Mouse (Mus musculus) layer of hippocampus, postnatal 10 days (tissue): Measurements from ENCODE around the gene Rangap1. TPM values are rescaled to one million over a fixed set of nuclear protein-coding genes. Genes with fewer than 3 reads are reported as not detected.

Experiments used
- DNase-seq, 2 experiments: peaks; one replicate each; pipeline ENCODE4 v3.0.0; 2021; ENCODE audit warnings: low spot score in 2 of 2
- total RNA-seq, 2 experiments: library from RNA; stranded (reverse); gene quantifications; 2 replicates each; pipeline ENCODE4 v1.2.3; 2021

Rangap1 gene
- total RNA-seq, 2 experiments from 2014 or later = 189 to 201 TPM

GRCm38 (mm10) chr15:81698532-81698931 is 46.8 kb downstream of the Rangap1 start:
- DNase-seq = no peak

GRCm38 (mm10) chr15:81697847-81698246 is 47.5 kb downstream of the Rangap1 start:
- peak in 1 of 2 experiments; percentile 36 for DNase-seq

- peak; percentile 48 to 69 for DNase-seq
These were observed 48.2 kb downstream of the Rangap1 start, which contains the start of gene Chadl for GRCm38 (mm10) chr15:81697175-81697574. Chadl (minus strand) TSS chr15:81697287.

GRCm38 (mm10) chr15:81694891-81695290 is 50.4 kb downstream of the Rangap1 start:
- DNase-seq = peak in 1 of 2 experiments; percentile 24

GRCm38 (mm10) chr15:81693967-81694881 is 51.1 kb downstream of the Rangap1 start:
- peak; percentile 83 to 88 for DNase-seq

GRCm38 (mm10) chr15:81693366-81693966 is 51.9 kb downstream of the Rangap1 start:
- peak in 1 of 2 experiments; percentile 24 for DNase-seq

- no peak for DNase-seq
These were observed 65.0 kb downstream of the Rangap1 start for GRCm38 (mm10) chr15:81680301-81680805.

GRCm38 (mm10) chr15:81676637-81677036 is 68.7 kb downstream of the Rangap1 start:
- no peak for DNase-seq

GRCm38 (mm10) chr15:81670231-81670640 is 75.1 kb downstream of the Rangap1 start:
- peak; percentile 56 to 58 for DNase-seq

GRCm38 (mm10) chr15:81666957-81667356 is 78.4 kb downstream of the Rangap1 start:
- DNase-seq = no peak

- peak; percentile 89 to 92 for DNase-seq
These were observed 81.4 kb downstream of the Rangap1 start, which contains the start of gene L3mbtl2 for GRCm38 (mm10) chr15:81663697-81664561. L3mbtl2 (plus strand) TSS chr15:81663889.

- no peak for DNase-seq
These were observed 82.0 kb downstream of the Rangap1 start for GRCm38 (mm10) chr15:81663281-81663680.

- no peak for DNase-seq
These were observed 83.6 kb downstream of the Rangap1 start for GRCm38 (mm10) chr15:81661701-81662100.

Other genes starting within 250 kb of the Rangap1 start
- 10 to 100 TPM; 57.8 to 59.5 TPM for gene Ep300, start 160.2 kb downstream of the Rangap1 start, total RNA-seq
- gene L3mbtl2, start 81.6 kb downstream of the Rangap1 start, total RNA-seq = 10 to 100 TPM; 36.1 to 37.9 TPM
- gene Chadl, start 48.2 kb downstream of the Rangap1 start, total RNA-seq = 10 to 100 TPM; 24.0 to 31.8 TPM
- gene Zc3h7b, start 473 bp downstream of the Rangap1 start, total RNA-seq = 100 to 1,000 TPM; 155 to 187 TPM
- gene Tef, start 56.9 kb upstream of the Rangap1 start, total RNA-seq = 100 to 1,000 TPM; 125 to 148 TPM
- 10 to 100 TPM; 25.2 to 31.9 TPM for gene Tob2, start 113.3 kb upstream of the Rangap1 start, total RNA-seq
- gene Phf5a, start 126.4 kb upstream of the Rangap1 start, total RNA-seq = 10 to 100 TPM; 44.9 to 49.2 TPM
- 100 to 1,000 TPM; 396 to 417 TPM for gene Aco2, start 126.8 kb upstream of the Rangap1 start, total RNA-seq
- 10 to 100 TPM; 50.9 to 52.8 TPM for gene Polr3h, start 180.7 kb upstream of the Rangap1 start, total RNA-seq
- gene Csdc2, start 191.2 kb upstream of the Rangap1 start, total RNA-seq = 100 to 1,000 TPM; 170 to 185 TPM
- 100 to 1,000 TPM; 176 to 189 TPM for gene Pmm1, start 215.4 kb upstream of the Rangap1 start, total RNA-seq
- gene 1700029P11Rik, start 235.0 kb upstream of the Rangap1 start, total RNA-seq = not detected
- 10 to 100 TPM; 25.5 to 36.2 TPM for gene Xrcc6, start 242.3 kb upstream of the Rangap1 start, total RNA-seq